Mouse (Mus musculus): ENCODE data around the gene Lrrc1. TPM values are rescaled to one million over a fixed set of nuclear protein-coding genes. Genes with fewer than 3 reads are reported as not detected.

Lrrc1 gene
- total and polyA plus RNA-seq, 3 experiments = 5.3 to 12.1 TPM; not detected in 1

GRCm38 (mm10) chr9:77543351-77544321 is 1.0 kb downstream of the Lrrc1 start:
- no peaks in the 10 kb centered on the region for H3K9me3 ChIP-seq (replicated peaks; ENCODE audit: insufficient read depth, low read length)
- peaks cover 5% of the 10 kb centered on the region; the same call in 1 of the 2 replicates for H3K79me2 ChIP-seq (ENCODE audit: control insufficient read depth, insufficient read depth, low read length, poor library complexity)
- DNase-seq (ENCODE audit: low read depth, low spot score) = peak; percentile 75
- H3K4me3 ChIP-seq (ENCODE audit: control insufficient read depth in 1 of 2, insufficient read depth in 1 of 2, low read depth in 2 of 2, low read length in 2 of 2) = peak overlapping the region; percentile 63 to 91
- H3K9ac ChIP-seq (ENCODE audit: control insufficient read depth, low read depth, low read length, poor library complexity, severe bottlenecking) = peak overlapping the region; percentile 88
- H3K27ac ChIP-seq (ENCODE audit: control insufficient read depth, low read depth, low read length) = peak overlapping the region; percentile 41
- TF ChIP-seq RCOR1 (IDR thresholded peaks at IDR 0.05; ENCODE audit: low read depth, low read length) (peak; percentile 43; the same call in 1 of the 2 replicates), BHLHE40 (IDR thresholded peaks at IDR 0.05; ENCODE audit: borderline replicate concordance, low read depth, low read length) (peak; percentile 6; the same call in 1 of the 2 replicates), MAFK (IDR thresholded peaks at IDR 0.05; ENCODE audit: borderline replicate concordance, low read depth, low read length) (0 out of 2 replicates have a peak, but pooled peaks have one; percentile 20), GATA1 (IDR thresholded peaks at IDR 0.05; ENCODE audit: low read depth, low read length) (peak; percentile 56; the same call in 1 of the 2 replicates), CHD1 (IDR thresholded peaks at IDR 0.05; ENCODE audit: low read depth, low read length) (0 out of 2 replicates have a peak, but pooled peaks have one; percentile 42), EP300 (IDR thresholded peaks at IDR 0.05; ENCODE audit: low read depth in 1 of 2, low read length in 2 of 2) (peak; percentile 48 to 63), POLR2AphosphoS2 (IDR thresholded peaks at IDR 0.05; ENCODE audit: low read length) (peak; percentile 6; the same call in 1 of the 2 replicates), MYB (IDR thresholded peaks at IDR 0.05; ENCODE audit: low read depth, low read length) (no peak), USF2 (IDR thresholded peaks at IDR 0.05; ENCODE audit: borderline replicate concordance in 1 of 2, insufficient read depth in 1 of 2, low read depth in 1 of 2, low read length in 2 of 2) (no peak), E2F4 (IDR thresholded peaks at IDR 0.05; ENCODE audit: borderline replicate concordance, low read depth, low read length) (no peak), TBP (IDR thresholded peaks at IDR 0.05; ENCODE audit: low read depth, low read length) (0 out of 2 replicates have a peak, but pooled peaks have one; percentile 46), TCF12 (IDR thresholded peaks at IDR 0.05; ENCODE audit: low read depth, low read length) (peak; percentile 65), CTCF (IDR thresholded peaks at IDR 0.05 in 2 of 3, conservative IDR thresholded peaks at IDR 0.05 in 1 of 3; ENCODE audit: control insufficient read depth in 1 of 3, insufficient read depth in 1 of 3, low read depth in 2 of 3, low read length in 3 of 3, poor library complexity in 1 of 3, severe bottlenecking in 1 of 3) (peak in 2 of 3 experiments; percentile 33 to 38; a peak in 3 of 6 replicates), MAZ (IDR thresholded peaks at IDR 0.05; ENCODE audit: low read depth, low read length) (0 out of 2 replicates have a peak, but pooled peaks have one; percentile 16), MXI1 (IDR thresholded peaks at IDR 0.05; ENCODE audit: low read depth, low read length) (peak; percentile 52; the same call in 1 of the 2 replicates), NELFE (IDR thresholded peaks at IDR 0.05; ENCODE audit: low read depth, low read length) (no peak), SIN3A (IDR thresholded peaks at IDR 0.05; ENCODE audit: low read length) (peak; percentile 62), ELF1 (IDR thresholded peaks at IDR 0.05; ENCODE audit: low read depth, low read length) (no peak), SMC3 (IDR thresholded peaks at IDR 0.05; ENCODE audit: low read depth, low read length) (peak; percentile 34), ETS1 (IDR thresholded peaks at IDR 0.05; ENCODE audit: low read depth, low read length) (peak; percentile 76), CHD2 (IDR thresholded peaks at IDR 0.05; ENCODE audit: low read length) (no peak)
- H3K36me3 ChIP-seq (ENCODE audit: control insufficient read depth in 1 of 2, insufficient read depth in 2 of 2, low read length in 2 of 2) = peaks cover 0 to 3% of the 10 kb centered on the region in 2 experiments; a peak in 2 of 4 replicates
- no peaks in the 10 kb centered on the region; a peak in 2 of 4 replicates for H3K27me3 ChIP-seq (ENCODE audit: control insufficient read depth in 1 of 2, insufficient read depth in 2 of 2, low read length in 2 of 2)
- H3K4me1 ChIP-seq (ENCODE audit: control insufficient read depth in 1 of 2, insufficient read depth in 2 of 2, low read length in 2 of 2) = peaks cover 0 to 6% of the 10 kb centered on the region in 2 experiments; a peak in 2 of 4 replicates

Measured in MEL (cell line).